Mouse (Mus musculus): ENCODE measurements at regions not wholly inside any gene's neighbourhood (a gene's known extent, or its start where the extent isn't known, plus 50 kb on each side); places are given as distances from the start of the nearest gene placed in this dataset.
"Not testable (repeated sequence)": the region's sequence is repeated elsewhere in the genome, so short reads cannot be mapped to it uniquely, and the experiment has no call there.

GRCm38 (mm10) chr14:53518954-53519353, 735.0 kb downstream of the Dad1 start:
- not testable (repeated sequence) for TF ChIP-seq CTCF (IDR thresholded peaks at IDR 0.05; ENCODE audit: insufficient read depth, low read length); POLR2A (IDR thresholded peaks at IDR 0.05; ENCODE audit: borderline replicate concordance, extremely low read depth, low read depth, low read length)
